Mouse (Mus musculus) central nervous system, embryonic 14 days (tissue): ENCODE measurements around the gene Stard8. TPM values are rescaled to one million over a fixed set of nuclear protein-coding genes. Genes with fewer than 3 reads are reported as not detected.

Experiments used
- polyA plus RNA-seq: library from polyadenylated mRNA; depleted of rRNA; stranded (reverse); fragments of >200 nt; gene quantifications from 2 replicates; pipeline ENCODE4 v1.2.3, GENCODE M21; 2012; rRNA removed

Stard8 gene
- 6.3 and 7.9 TPM in 2 replicates for polyA plus RNA-seq

GRCm38 (mm10) chrX:99003046-99003445, at the start of gene Stard8:
Gene Stard8, plus strand, starts transcription at chrX:99003248.

Other genes with a start within 250 kb of the Stard8 start
- gene Ophn1, start 112.2 kb upstream of the Stard8 start, polyA plus RNA-seq: 27.8 and 29.4 TPM in 2 replicates
- gene Yipf6, start 66.9 kb upstream of the Stard8 start, polyA plus RNA-seq: 16.8 and 17.2 TPM in 2 replicates
- 60.8 and 76.1 TPM in 2 replicates for gene Efnb1, start 132.9 kb downstream of the Stard8 start, polyA plus RNA-seq